Mouse (Mus musculus): ENCODE results near the gene Nt5c3b.

Nt5c3b gene

GRCm38 (mm10) chr11:100399727-100400538 lies 41.7 kb downstream of the Nt5c3b start:
- DNase-seq (ENCODE audit: low spot score in 2 of 2), result no peak

- no peak for DNase-seq (ENCODE audit: low spot score in 2 of 2)
These were observed 42.3 kb downstream of the Nt5c3b start for GRCm38 (mm10) chr11:100399320-100399719.

- DNase-seq (ENCODE audit: low spot score in 2 of 2), result no peak
These were observed 43.1 kb downstream of the Nt5c3b start for GRCm38 (mm10) chr11:100398517-100398916.

GRCm38 (mm10) chr11:100397600-100398389 lies 43.8 kb downstream of the Nt5c3b start, which contains the start of gene Jup:
Jup (minus strand) TSS chr11:100397763.
- peak; percentile 99 to 100 for DNase-seq (ENCODE audit: low spot score in 2 of 2)

GRCm38 (mm10) chr11:100396886-100397599 lies 44.6 kb downstream of the Nt5c3b start:
- DNase-seq (ENCODE audit: low spot score in 2 of 2), result peak in 1 of 2 experiments; percentile 58

- no peak for DNase-seq (ENCODE audit: low spot score in 2 of 2)
These were observed 45.6 kb downstream of the Nt5c3b start for GRCm38 (mm10) chr11:100395861-100396631.

GRCm38 (mm10) chr11:100395200-100395599 lies 46.4 kb downstream of the Nt5c3b start:
- DNase-seq (ENCODE audit: low spot score in 2 of 2), result peak; percentile 70 to 81

GRCm38 (mm10) chr11:100394353-100395074 lies 47.1 kb downstream of the Nt5c3b start:
- DNase-seq (ENCODE audit: low spot score in 2 of 2), result no peak

GRCm38 (mm10) chr11:100393733-100394132 lies 47.9 kb downstream of the Nt5c3b start:
- DNase-seq (ENCODE audit: low spot score in 2 of 2), result peak in 1 of 2 experiments; percentile 57

- DNase-seq (ENCODE audit: low spot score in 2 of 2), result no peak
These were observed 48.6 kb downstream of the Nt5c3b start for GRCm38 (mm10) chr11:100392958-100393357.

- no peak for DNase-seq (ENCODE audit: low spot score in 2 of 2)
These were observed 49.7 kb downstream of the Nt5c3b start for GRCm38 (mm10) chr11:100391884-100392345.

- DNase-seq (ENCODE audit: low spot score in 2 of 2), result peak in 1 of 2 experiments; percentile 56
These were observed 50.3 kb downstream of the Nt5c3b start for GRCm38 (mm10) chr11:100391081-100391883.

GRCm38 (mm10) chr11:100389931-100390445 lies 51.6 kb downstream of the Nt5c3b start:
- no peak for DNase-seq (ENCODE audit: low spot score in 2 of 2)

GRCm38 (mm10) chr11:100388588-100388987 lies 53.0 kb downstream of the Nt5c3b start:
- no peak for DNase-seq (ENCODE audit: low spot score in 2 of 2)

GRCm38 (mm10) chr11:100387589-100388375 lies 53.8 kb downstream of the Nt5c3b start:
- peak in 1 of 2 experiments; percentile 68 for DNase-seq (ENCODE audit: low spot score in 2 of 2)

GRCm38 (mm10) chr11:100387111-100387510 lies 54.5 kb downstream of the Nt5c3b start:
- DNase-seq (ENCODE audit: low spot score in 2 of 2), result no peak

GRCm38 (mm10) chr11:100386586-100386985 lies 55.0 kb downstream of the Nt5c3b start:
- peak in 1 of 2 experiments; percentile 55 for DNase-seq (ENCODE audit: low spot score in 2 of 2)

GRCm38 (mm10) chr11:100385016-100385415 lies 56.6 kb downstream of the Nt5c3b start:
- DNase-seq (ENCODE audit: low spot score in 2 of 2), result no peak

Data from urinary bladder, adult 18-20 months (tissue).